Mouse (Mus musculus) testis, adult 2 months (tissue): ENCODE data around the gene Yipf4. TPM values are rescaled to one million over a fixed set of nuclear protein-coding genes. Genes with fewer than 3 reads are reported as not detected.

Source experiments
- H3K27ac ChIP-seq: fragments of 200-500 bp; 2 replicates; pipeline ENCODE4 v1.5.1; 2012; ENCODE audit warnings: low read depth, low read length; ENCODE audit not compliant: control insufficient read depth, insufficient read depth
- H3K27me3 ChIP-seq: fragments of 200-500 bp; 2 replicates; pipeline ENCODE4 v1.6.1; 2012; ENCODE audit warnings: mild to moderate bottlenecking, low read length, moderate library complexity; ENCODE audit not compliant: control insufficient read depth, insufficient read depth
- H3K36me3 ChIP-seq: fragments of 200-500 bp; 2 replicates; pipeline ENCODE4 v1.6.1; 2012; ENCODE audit warnings: mild to moderate bottlenecking, low read length; ENCODE audit not compliant: control insufficient read depth, insufficient read depth
- H3K4me1 ChIP-seq: fragments of 200-500 bp; 2 replicates; pipeline ENCODE4 v1.6.1; 2012; ENCODE audit warnings: low read length; ENCODE audit not compliant: control insufficient read depth, insufficient read depth
- H3K4me3 ChIP-seq: fragments of 200-500 bp; 2 replicates; pipeline ENCODE4 v1.5.1; 2012; ENCODE audit warnings: low read depth, mild to moderate bottlenecking, low read length, moderate library complexity, mixed read lengths; ENCODE audit not compliant: control insufficient read depth
- CTCF ChIP-seq: fragments of 200-500 bp; IDR thresholded peaks from 2 replicates; pipeline ENCODE4 v1.5.1; 2012; ENCODE audit warnings: low read depth, mild to moderate bottlenecking, inconsistent platforms, low read length, moderate library complexity; ENCODE audit not compliant: control insufficient read depth, insufficient read depth, insufficient replicate concordance
- POLR2A ChIP-seq: fragments of 200-500 bp; IDR thresholded peaks from 2 replicates; pipeline ENCODE4 v1.6.1; 2012; ENCODE audit warnings: low read depth, mild to moderate bottlenecking, inconsistent platforms, low read length, moderate library complexity; ENCODE audit not compliant: control insufficient read depth
- polyA plus RNA-seq: library from polyadenylated mRNA; depleted of rRNA; stranded (reverse); fragments of >200 nt; gene quantifications from 2 replicates; pipeline ENCODE4 v1.2.3, GENCODE M21; 2012

Yipf4 gene
- polyA plus RNA-seq, 1 experiment: 12.2 TPM

DNA sequence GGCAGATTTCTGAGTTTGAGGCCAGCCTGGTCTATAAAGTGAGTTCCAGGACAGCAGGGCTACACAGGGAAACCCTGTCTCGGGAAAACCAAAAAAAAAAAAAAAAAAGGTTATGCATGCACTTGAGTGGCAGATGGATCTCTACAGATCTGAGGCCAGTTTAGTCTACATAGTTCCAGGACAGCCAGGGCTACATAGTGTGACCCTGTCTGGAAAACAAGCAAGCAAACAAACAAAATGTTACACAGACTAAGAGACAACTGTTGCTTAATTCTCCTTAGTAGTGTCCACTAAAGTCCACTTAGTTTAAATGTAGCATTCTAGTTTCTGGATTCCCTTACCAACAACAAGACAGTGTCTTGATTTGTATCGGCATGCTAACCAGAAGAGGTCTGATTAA lies 36.8 kb downstream of the Yipf4 start:
- Histone ChIP-seq H3K27ac (no peak overlapping the region), H3K4me3 (no peak overlapping the region; the same call in 1 of the 2 replicates), H3K27me3 (no peaks in the 10 kb centered on the region), H3K36me3 (no peaks in the 10 kb centered on the region), H3K4me1 (peaks cover 7% of the 10 kb centered on the region; the same call in 1 of the 2 replicates)
- TF ChIP-seq CTCF: no peak
- TF ChIP-seq POLR2A: no peak

GRCm38 (mm10) chr17:74526806-74527653 lies 37.7 kb downstream of the Yipf4 start:
- H3K27ac ChIP-seq: peak overlapping the region; percentile 94
- peak overlapping the region; percentile 98 for H3K4me3 ChIP-seq
- TF ChIP-seq POLR2A: no peak
- TF ChIP-seq CTCF: no peak
- H3K36me3 ChIP-seq: no peaks in the 10 kb centered on the region
- peaks cover 7% of the 10 kb centered on the region; the same call in 1 of the 2 replicates for H3K4me1 ChIP-seq
- H3K27me3 ChIP-seq: no peaks in the 10 kb centered on the region

- no peak for TF ChIP-seq CTCF
- TF ChIP-seq POLR2A: peak; percentile 78
- Histone ChIP-seq H3K36me3 (no peaks in the 10 kb centered on the region), H3K4me3 (peak within 1 kb of the TSS; percentile 98), H3K27ac (peak within 1 kb of the TSS; percentile 94), H3K4me1 (peaks cover 7% of the 10 kb centered on the region; the same call in 1 of the 2 replicates), H3K27me3 (no peaks in the 10 kb centered on the region)
These were observed 38.7 kb downstream of the Yipf4 start, which contains the start of gene Birc6 for GRCm38 (mm10) chr17:74527729-74528607. TSS of gene Birc6 (plus strand) at chr17:74528295.

DNA sequence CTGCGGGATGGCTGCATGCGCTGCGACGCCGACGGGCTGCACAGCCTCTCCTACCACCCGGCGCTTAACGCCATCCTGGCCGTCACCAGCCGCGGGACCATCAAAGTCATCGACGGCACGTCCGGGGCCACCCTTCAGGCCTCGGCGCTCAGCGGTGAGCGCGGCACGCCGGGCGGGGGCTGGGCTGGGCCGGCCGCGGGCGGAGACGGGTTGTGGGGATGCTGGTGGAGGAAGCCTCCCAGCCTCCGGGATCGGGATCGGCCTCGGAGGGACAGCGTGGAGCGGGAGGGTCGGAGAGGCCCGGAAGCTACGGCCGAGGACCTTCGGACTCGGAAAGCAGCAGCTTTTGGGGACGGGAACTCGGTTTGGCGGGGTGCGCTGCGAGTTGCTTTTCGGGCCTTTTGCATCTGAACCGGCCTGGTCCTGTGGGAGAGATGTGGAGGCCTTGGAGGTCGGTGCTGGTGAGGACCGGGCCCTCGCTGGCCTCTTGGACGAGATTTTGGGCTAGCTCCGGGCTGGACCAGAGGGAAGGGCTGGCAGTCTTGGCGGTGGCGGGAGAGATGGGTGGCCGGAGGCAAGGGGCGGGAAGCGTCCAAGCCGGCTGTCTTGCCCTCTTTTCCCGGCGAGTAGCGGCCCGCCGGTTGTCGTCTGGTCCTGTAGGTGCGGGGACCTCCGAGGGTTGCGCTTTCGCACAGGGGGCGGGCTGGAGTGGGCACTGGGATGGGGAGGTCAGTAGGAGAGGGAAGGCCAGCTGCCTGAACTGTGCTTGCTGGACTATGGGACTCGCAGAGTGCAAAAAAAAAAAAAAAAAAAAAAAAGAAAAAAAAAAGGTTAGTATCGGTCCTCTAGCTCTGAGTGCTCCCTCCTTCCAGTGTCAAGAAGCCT lies 39.6 kb downstream of the Yipf4 start:
- Histone ChIP-seq H3K4me1 (peaks cover 7% of the 10 kb centered on the region; the same call in 1 of the 2 replicates), H3K36me3 (no peaks in the 10 kb centered on the region), H3K4me3 (peak overlapping the region; percentile 98), H3K27ac (peak overlapping the region; percentile 89), H3K27me3 (no peaks in the 10 kb centered on the region)
- TF ChIP-seq POLR2A (no peak), CTCF (no peak)

GRCm38 (mm10) chr17:74529533-74529824 lies 40.2 kb downstream of the Yipf4 start:
- TF ChIP-seq POLR2A (no peak), CTCF (no peak)
- Histone ChIP-seq H3K27ac (no peak overlapping the region), H3K36me3 (no peaks in the 10 kb centered on the region), H3K4me1 (peaks cover 7% of the 10 kb centered on the region; the same call in 1 of the 2 replicates), H3K27me3 (no peaks in the 10 kb centered on the region), H3K4me3 (peak overlapping the region; percentile 98; the same call in 1 of the 2 replicates)

DNA sequence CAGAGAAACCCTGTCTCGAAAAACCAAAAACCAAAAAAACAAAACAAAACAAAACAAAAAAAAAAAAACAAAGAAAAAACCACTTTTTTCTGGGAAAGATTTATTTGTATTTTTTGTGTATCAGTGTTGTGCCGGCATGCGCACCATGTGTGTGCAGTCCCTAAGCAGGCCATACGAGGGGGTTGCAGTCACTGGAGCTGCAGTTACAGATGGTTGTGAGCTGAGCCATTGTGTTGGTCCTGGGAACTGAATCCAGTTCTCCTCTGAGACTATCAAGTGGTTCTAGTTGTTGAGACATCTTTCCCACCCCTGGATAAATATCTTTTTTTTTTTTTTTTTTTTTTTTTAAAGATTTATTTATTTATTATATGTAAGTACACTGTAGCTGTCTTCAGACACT lies 45.7 kb downstream of the Yipf4 start:
- H3K36me3 ChIP-seq: no peaks in the 10 kb centered on the region
- no peaks in the 10 kb centered on the region for H3K4me1 ChIP-seq
- TF ChIP-seq CTCF (no peak), POLR2A (no peak)
- no peak overlapping the region for H3K27ac ChIP-seq
- H3K27me3 ChIP-seq: no peaks in the 10 kb centered on the region
- H3K4me3 ChIP-seq: no peak overlapping the region
